Mouse (Mus musculus) spleen, adult 2 months (tissue): Measurements from ENCODE around the gene Ppp1r14a.

Source experiments
- CTCF ChIP-seq: fragments of 200-500 bp; IDR thresholded peaks from 2 replicates; pipeline ENCODE4 v1.5.1; 2011; ENCODE audit warnings: mild to moderate bottlenecking, inconsistent platforms; ENCODE audit not compliant: insufficient read depth, insufficient read length, insufficient replicate concordance; ENCODE audit errors: extremely low read depth
- POLR2A ChIP-seq: fragments of 200-500 bp; IDR thresholded peaks from 2 replicates; pipeline ENCODE4 v1.6.1; 2011; ENCODE audit warnings: low read depth, low read length, inconsistent platforms

DNA sequence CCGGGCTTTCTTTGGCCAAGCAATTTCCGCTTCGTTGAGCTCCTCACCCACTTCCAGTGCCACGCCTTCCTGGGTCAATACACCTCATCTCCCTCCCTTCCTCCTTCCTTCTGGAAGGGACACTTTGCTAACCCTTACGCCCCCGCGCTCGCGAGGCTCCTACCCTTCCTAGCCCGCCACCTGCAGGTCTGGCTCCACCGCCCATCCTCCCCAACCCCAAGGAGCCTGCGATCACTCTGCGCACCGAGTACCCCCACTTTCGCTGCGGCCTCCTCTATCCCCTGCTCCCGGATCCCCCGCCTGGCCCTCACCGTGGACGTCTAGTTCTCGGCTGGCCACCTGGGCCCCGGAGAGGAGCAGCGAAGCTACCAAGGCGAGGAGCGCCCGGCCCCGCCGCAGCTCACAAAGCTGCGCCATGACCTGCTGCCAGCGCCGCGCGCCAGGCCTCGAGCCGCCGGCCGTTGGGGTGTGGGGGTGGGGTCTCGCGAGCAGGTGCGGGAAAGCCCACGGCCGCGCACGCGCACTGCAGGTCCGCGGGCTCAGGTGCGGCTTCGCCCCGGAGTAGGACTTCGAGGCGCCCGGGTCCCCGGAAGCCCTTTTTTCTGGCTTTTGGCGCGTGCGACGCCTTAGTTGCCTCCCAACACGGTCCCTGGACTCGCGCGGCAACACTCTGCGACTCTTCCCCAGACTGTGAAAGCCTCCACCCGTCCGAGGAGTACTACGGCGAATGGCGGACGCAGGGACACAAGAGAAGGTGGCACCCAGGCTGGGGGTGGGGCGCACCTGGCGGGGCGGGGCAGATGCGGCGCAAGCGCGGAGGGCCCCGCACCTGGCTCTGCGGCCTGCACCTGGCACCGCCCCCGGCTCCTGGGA is 7.7 kb upstream of the Ppp1r14a start, which contains the start of gene Spint2:
- no peak for TF ChIP-seq CTCF
- TF ChIP-seq POLR2A, result no peak
